Mouse (Mus musculus) hindbrain, postnatal 0 days (tissue): ENCODE measurements around the gene Folr2. TPM values are rescaled to one million over a fixed set of nuclear protein-coding genes. Genes with fewer than 3 reads are reported as not detected.
A peak's percentile ranks its signal among the peaks of the same experiment; 100 is the strongest.

ENCODE experiments used
- ATAC-seq: fragments of 200-750 bp; cut with Nextera tagmentation; 2 replicates; pipeline ENCODE4 v1.8.0; 2017; ENCODE audit warnings: mild to moderate bottlenecking, moderate TSS enrichment, moderate library complexity
- DNase-seq: peaks from one replicate; pipeline ENCODE4 v3.0.0-alpha.2; 2015; ENCODE audit warnings: low spot score
- H3K27ac ChIP-seq: fragments of 300-500 bp; sonication (generic); 2 replicates; pipeline ENCODE4 v1.5.1; 2014; ENCODE audit warnings: mild to moderate bottlenecking
- H3K27me3 ChIP-seq: fragments of 300-500 bp; sonication (generic); 2 replicates; pipeline ENCODE4 v1.6.1; 2014; ENCODE audit warnings: low read length, mixed read lengths; ENCODE audit not compliant: insufficient read depth
- H3K36me3 ChIP-seq: fragments of 300-500 bp; sonication (generic); 2 replicates; pipeline ENCODE4 v1.6.1; 2014; ENCODE audit warnings: low read length, mixed read lengths; ENCODE audit not compliant: insufficient read depth
- H3K4me1 ChIP-seq: fragments of 300-500 bp; sonication (generic); 2 replicates; pipeline ENCODE4 v1.6.1; 2014; ENCODE audit warnings: antibody characterized with exemption, low read length, mixed read lengths; ENCODE audit not compliant: insufficient read depth
- H3K4me2 ChIP-seq: fragments of 300-500 bp; sonication (generic); 2 replicates; pipeline ENCODE4 v1.6.1; 2014; ENCODE audit warnings: low read depth, mild to moderate bottlenecking, low read length, moderate library complexity, mixed read lengths
- H3K4me3 ChIP-seq: fragments of 300-500 bp; sonication (generic); 2 replicates; pipeline ENCODE4 v1.5.1; 2014; ENCODE audit warnings: low read length
- H3K9ac ChIP-seq: fragments of 300-500 bp; sonication (generic); replicated peaks from 2 replicates; pipeline ENCODE4 v1.6.1; 2014; ENCODE audit warnings: mild to moderate bottlenecking, low read length, moderate library complexity, mixed read lengths
- H3K9me3 ChIP-seq: fragments of 300-500 bp; sonication (generic); 2 replicates; pipeline ENCODE4 v1.6.1; 2016; ENCODE audit warnings: low read length, mixed read lengths
- CTCF ChIP-seq: IDR thresholded peaks from 2 replicates; pipeline ENCODE4 v1.5.1; 2016; ENCODE audit warnings: antibody characterized with exemption, control low read depth, low read depth
- WGBS: fragments of 180-500 bp; shearing (Covaris S2); extraction: QIAGEN DNeasy Blood & Tissue Kit; methylation state at CpG from one replicate; pipeline ENCODE4 v1.1.7; 2014; 5-methylcytosine and 5-hydroxymethylcytosine counted together
- polyA plus RNA-seq: library from polyadenylated mRNA; unstranded; fragments of >200 nt; fragmentation: Nextera tagmentation; extraction: Ambion mirVana; gene quantifications from 2 replicates; pipeline ENCODE4 v1.2.1, GENCODE M21; 2015
- total RNA-seq: library from RNA; depleted of rRNA; stranded (reverse); fragments of >200 nt; gene quantifications from 2 replicates; pipeline ENCODE4 v1.2.3, GENCODE M21; 2014

Gene Folr2
- total and polyA plus RNA-seq, 2 experiments from 2014 or later, result 1.8 to 2.2 TPM

GRCm38 (mm10) chr7:101900331-101901097 is 43.5 kb upstream of the Folr2 start:
- WGBS, result 93% methylated on average over 16 of the region's 16 CpGs
- Histone ChIP-seq H3K4me2 (no peak overlapping the region), H3K27ac (no peak overlapping the region), H3K4me3 (no peak overlapping the region), H3K9me3 (no peaks in the 10 kb centered on the region), H3K4me1 (no peaks in the 10 kb centered on the region; the same call in 1 of the 2 replicates), H3K9ac (no peak overlapping the region), H3K36me3 (no peaks in the 10 kb centered on the region), H3K27me3 (no peaks in the 10 kb centered on the region)
- no peak for TF ChIP-seq CTCF
- DNase-seq (no peak), ATAC-seq (no peak)

- no peaks in the 10 kb centered on the region for H3K36me3 ChIP-seq
- DNase-seq, result peak; percentile 99
- peak overlapping the region; percentile 56 for H3K4me3 ChIP-seq
- H3K4me2 ChIP-seq, result peak overlapping the region; percentile 61
- TF ChIP-seq CTCF, result no peak
- peak; percentile 98 for ATAC-seq
- peak overlapping the region; percentile 57 for H3K9ac ChIP-seq
- no peaks in the 10 kb centered on the region for H3K4me1 ChIP-seq
- no peaks in the 10 kb centered on the region for H3K27me3 ChIP-seq
- H3K27ac ChIP-seq, result peak overlapping the region; percentile 92
- WGBS, result under 1% methylated on average over 57 of the region's 57 CpGs
- H3K9me3 ChIP-seq, result no peaks in the 10 kb centered on the region
Measured at GRCm38 (mm10) chr7:101896104-101897066, 39.4 kb upstream of the Folr2 start.

GRCm38 (mm10) chr7:101895695-101896094 is 38.7 kb upstream of the Folr2 start:
- ATAC-seq (no peak; the same call in 1 of the 2 replicates), DNase-seq (no peak)
- peak overlapping the region; percentile 39 for H3K4me2 ChIP-seq
- no peaks in the 10 kb centered on the region for H3K9me3 ChIP-seq
- H3K27me3 ChIP-seq, result no peaks in the 10 kb centered on the region
- H3K9ac ChIP-seq, result peak overlapping the region; percentile 57
- H3K36me3 ChIP-seq, result no peaks in the 10 kb centered on the region
- TF ChIP-seq CTCF, result peak; percentile 47; the same call in 1 of the 2 replicates
- no peaks in the 10 kb centered on the region for H3K4me1 ChIP-seq
- peak overlapping the region; percentile 92 for H3K27ac ChIP-seq
- 32% methylated on average over 9 of the region's 9 CpGs for WGBS
- H3K4me3 ChIP-seq, result peak overlapping the region; percentile 56

GRCm38 (mm10) chr7:101888460-101888859 is 31.5 kb upstream of the Folr2 start:
- H3K4me1 ChIP-seq, result no peaks in the 10 kb centered on the region
- no peaks in the 10 kb centered on the region for H3K36me3 ChIP-seq
- H3K4me3 ChIP-seq, result no peak overlapping the region
- no peaks in the 10 kb centered on the region for H3K27me3 ChIP-seq
- TF ChIP-seq CTCF, result no peak
- H3K4me2 ChIP-seq, result no peak overlapping the region
- H3K27ac ChIP-seq, result no peak overlapping the region
- no peak for ATAC-seq
- no peak overlapping the region for H3K9ac ChIP-seq
- no peak for DNase-seq
- no peaks in the 10 kb centered on the region for H3K9me3 ChIP-seq
- 86% methylated on average over 4 of the region's 4 CpGs for WGBS

GRCm38 (mm10) chr7:101886274-101886673 is 29.3 kb upstream of the Folr2 start:
- Histone ChIP-seq H3K9ac (no peak overlapping the region), H3K4me3 (no peak overlapping the region), H3K27ac (no peak overlapping the region), H3K4me1 (no peaks in the 10 kb centered on the region), H3K9me3 (no peaks in the 10 kb centered on the region), H3K27me3 (no peaks in the 10 kb centered on the region), H3K36me3 (no peaks in the 10 kb centered on the region), H3K4me2 (no peak overlapping the region)
- DNase-seq, result no peak
- 88% methylated on average over 6 of the region's 6 CpGs for WGBS
- no peak for TF ChIP-seq CTCF
- ATAC-seq, result no peak

- Histone ChIP-seq H3K9me3 (no peaks in the 10 kb centered on the region), H3K4me3 (no peak overlapping the region), H3K4me2 (no peak overlapping the region), H3K27ac (no peak overlapping the region), H3K36me3 (no peaks in the 10 kb centered on the region), H3K9ac (no peak overlapping the region), H3K4me1 (no peaks in the 10 kb centered on the region), H3K27me3 (no peaks in the 10 kb centered on the region)
- no peak for TF ChIP-seq CTCF
- DNase-seq, result no peak
- ATAC-seq, result no peak
- WGBS, result 97% methylated on average over 4 of the region's 4 CpGs
Measured at GRCm38 (mm10) chr7:101884160-101884559, 27.2 kb upstream of the Folr2 start.
